Mouse (Mus musculus): ENCODE data around the gene Amotl2.

DNA sequence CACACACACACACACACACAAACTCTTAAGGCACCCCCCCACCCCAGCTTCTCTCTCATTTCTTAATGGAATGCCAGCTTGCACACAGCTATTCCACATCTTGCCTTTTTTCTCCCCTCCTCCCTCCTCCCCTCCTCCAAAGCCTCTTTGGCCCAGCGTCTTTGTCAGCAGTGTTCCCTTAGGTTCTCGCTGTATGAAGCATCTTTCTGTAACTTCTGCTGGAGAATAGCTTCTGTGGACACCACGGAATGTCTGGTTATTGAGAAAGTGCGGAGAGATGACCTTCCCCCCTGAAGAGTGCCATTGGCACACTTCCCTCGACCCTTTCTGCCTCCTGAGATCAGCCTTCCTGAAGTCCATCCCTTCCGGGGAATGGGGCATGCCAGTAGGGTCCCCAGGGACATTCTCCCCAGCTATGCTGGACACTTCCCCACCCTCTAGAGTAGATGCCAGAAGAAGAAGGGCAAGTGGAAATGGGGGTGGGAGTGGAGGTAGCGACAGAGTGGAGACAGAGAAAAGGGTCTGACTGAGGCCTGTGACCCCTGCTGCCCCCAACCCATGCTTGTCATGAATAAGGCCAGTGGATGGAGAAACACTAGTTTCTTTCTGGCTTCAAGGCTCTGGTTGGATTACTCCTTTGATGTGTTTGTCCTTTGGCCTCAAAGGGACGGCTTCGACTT is 39.3 kb downstream of the Amotl2 start:
- TF ChIP-seq CTCF (conservative IDR thresholded peaks at IDR 0.05; ENCODE audit: insufficient read depth, insufficient read length, low read depth, low read length) (no peak), POLR2A (IDR thresholded peaks at IDR 0.05; ENCODE audit: low read depth, low read length) (no peak)

Measured in kidney, adult 2 months (tissue).